Comparison of ENCODE assay signal across 23 mouse cellular contexts in the genomic region with DNA sequence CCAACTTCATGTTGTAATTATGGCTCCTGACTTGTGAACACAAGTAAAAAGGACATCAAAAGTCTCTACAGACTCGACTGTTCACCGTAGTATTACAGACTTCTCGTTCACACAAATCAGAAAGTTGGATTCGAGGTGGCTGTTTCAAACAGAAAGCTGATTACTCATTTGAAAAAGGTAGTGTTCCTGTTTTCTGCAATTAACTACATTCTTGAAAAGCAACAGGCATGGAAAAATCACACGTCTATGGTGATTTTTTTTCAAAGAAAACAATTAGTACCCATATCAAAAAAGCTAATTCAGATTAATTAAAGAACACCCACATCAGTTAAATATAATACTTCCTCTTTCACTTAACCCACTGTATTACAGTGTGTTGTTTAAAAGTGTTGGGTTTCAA.
DNase-seq lines count a peak whose midpoint lies in the region; ATAC-seq and TF ChIP-seq lines count a peak whose summit lies in the region.
"Had no signal": no experiment of that assay in that cellular context is flagged by ENCODE, and none has a peak within 500 bp of the region (broad histone marks: within the 10 kb centered on the region; RNA-seq: fewer than 3 reads in every experiment).

No protein-coding gene starts in this region.

- H3K4me3 ChIP-seq in CH12.LX (replicated peaks in 1 of 3; ENCODE audit: low read depth in 2 of 3, low read length in 2 of 3, poor library complexity in 1 of 3) (no peak overlapping the region), MEL (ENCODE audit: control insufficient read depth in 1 of 2, insufficient read depth in 1 of 2, low read depth in 2 of 2, low read length in 2 of 2) (no peak overlapping the region)

- no peak for TF ChIP-seq POLR2A in CH12.LX (IDR thresholded peaks at IDR 0.05; ENCODE audit: low read depth, low read length)
- no peak for TF ChIP-seq POLR2A in MEL (IDR thresholded peaks at IDR 0.05; ENCODE audit: control insufficient read depth in 1 of 2, insufficient read depth in 1 of 2, low read depth in 1 of 2, low read length in 2 of 2, poor library complexity in 1 of 2)

- TF ChIP-seq EP300 in CH12.LX (IDR thresholded peaks at IDR 0.05; ENCODE audit: low read length) (peak; percentile 96), MEL (IDR thresholded peaks at IDR 0.05; ENCODE audit: low read depth in 1 of 2, low read length in 2 of 2) (no peak)

- no peaks in the 10 kb centered on the region for H3K36me3 ChIP-seq in CH12.LX (replicated peaks in 1 of 2; ENCODE audit: control insufficient read depth in 1 of 2, insufficient read depth in 1 of 2, low read length in 1 of 2)
- no peaks in the 10 kb centered on the region for H3K36me3 ChIP-seq in MEL (ENCODE audit: control insufficient read depth in 1 of 2, insufficient read depth in 2 of 2, low read length in 2 of 2)
- H3K36me3 ChIP-seq: G1E had no signal

- in situ Hi-C loops in CH12.LX (cut with MboI; ENCODE audit: low pct_ligation_motif_present, low pct_unique_long_range_greater_than_20kb, low sequenced_read_pairs) = no loop called here

- DNase-seq in A20 (ENCODE audit: low read depth, low spot score) (peak; percentile 35), CH12.LX (ENCODE audit: extremely low read depth) (peak; percentile 42), MEL (ENCODE audit: low read depth, low spot score) (peak; percentile 9)
- no peak for DNase-seq in kidney, postnatal 14 days
- no peak for DNase-seq in left cerebral cortex, adult 8-10 months (ENCODE audit: low spot score in 2 of 2)
- DNase-seq: adrenal gland, adult 2 months; adrenal gland, adult 8-10 months; adrenal gland, postnatal 10 days; adrenal gland, postnatal 14 days; adrenal gland, postnatal 25 days; adrenal gland, postnatal 36 days; B cell, adult 2 months; cerebellum, adult 11 months; cerebellum, adult 11-12 months; cerebellum, adult 18-20 months; cerebellum, adult 2 months; cerebellum, adult 8-10 months; cerebellum, adult 9-10 months had no signal

- peak overlapping the region; percentile 56; the same call in 1 of the 2 replicates for H3K4me2 ChIP-seq in CH12.LX (ENCODE audit: insufficient read depth, low read depth, poor library complexity, severe bottlenecking)

- TF ChIP-seq CTCF in CH12.LX (conservative IDR thresholded peaks at IDR 0.05 in 1 of 2, IDR thresholded peaks at IDR 0.05 in 1 of 2; ENCODE audit: low read depth in 2 of 2, low read length in 2 of 2) (no peak), MEL (IDR thresholded peaks at IDR 0.05 in 2 of 3, conservative IDR thresholded peaks at IDR 0.05 in 1 of 3; ENCODE audit: control insufficient read depth in 1 of 3, insufficient read depth in 1 of 3, low read depth in 2 of 3, low read length in 3 of 3, poor library complexity in 1 of 3, severe bottlenecking in 1 of 3) (no peak)

- dilution Hi-C loops in CH12.LX (cut with MboI; ENCODE audit: extremely low pct_ligation_motif_present, extremely low pct_unique_long_range_greater_than_20kb, low sequenced_read_pairs) = no loop called here

- H3K27ac ChIP-seq in CH12.LX (ENCODE audit: insufficient read depth, low read depth) (no peak overlapping the region), MEL (ENCODE audit: control insufficient read depth, low read depth, low read length) (no peak overlapping the region)

- no peak overlapping the region for H3K9ac ChIP-seq in CH12.LX (ENCODE audit: insufficient read depth, low read depth)
- no peak overlapping the region for H3K9ac ChIP-seq in MEL (ENCODE audit: control insufficient read depth, low read depth, low read length, poor library complexity, severe bottlenecking)

- no peak for ATAC-seq in megakaryocyte-erythroid progenitor cell, adult 5-6 weeks (replicated peaks; ENCODE audit: low FRiP score, low TSS enrichment, poor library complexity, severe bottlenecking)
- ATAC-seq: activated CD4-positive, CD25-positive, alpha-beta regulatory T cell, adult 4 months; CD4-positive, CD25-positive, alpha-beta regulatory T cell, adult 4 months; Patski had no signal

- H3K27me3 ChIP-seq in CH12.LX (replicated peaks) (no peaks in the 10 kb centered on the region), MEL (ENCODE audit: control insufficient read depth in 1 of 2, insufficient read depth in 2 of 2, low read length in 2 of 2) (no peaks in the 10 kb centered on the region; a peak in 1 of 4 replicates)

- H3K4me1 ChIP-seq in CH12.LX (ENCODE audit: control insufficient read depth in 1 of 2, insufficient read depth in 2 of 2) = peaks cover 0 to 10% of the 10 kb centered on the region in 2 experiments; a peak in 1 of 4 replicates
- no peaks in the 10 kb centered on the region for H3K4me1 ChIP-seq in MEL (ENCODE audit: control insufficient read depth in 1 of 2, insufficient read depth in 2 of 2, low read length in 2 of 2)

- H3K79me2 ChIP-seq in CH12.LX (replicated peaks; ENCODE audit: control insufficient read depth, extremely low read depth, insufficient read depth, poor library complexity, severe bottlenecking) = no peaks in the 10 kb centered on the region
- H3K79me2 ChIP-seq in MEL (ENCODE audit: control insufficient read depth, insufficient read depth, low read length, poor library complexity) = no peaks in the 10 kb centered on the region

- TF ChIP-seq RAD21 in CH12.LX (IDR thresholded peaks at IDR 0.05; ENCODE audit: low read depth, low read length) = no peak
- TF ChIP-seq RAD21 in MEL (IDR thresholded peaks at IDR 0.05; ENCODE audit: low read depth, low read length) = no peak

- H3K9me3 ChIP-seq in CH12.LX (replicated peaks; ENCODE audit: low read length) (no peaks in the 10 kb centered on the region), MEL (replicated peaks; ENCODE audit: insufficient read depth, low read length) (no peaks in the 10 kb centered on the region)
- H3K9me3 ChIP-seq: G1E had no signal

TF ChIP-seq in CH12.LX, 34 proteins besides CTCF, POLR2A, EP300 and RAD21:
- TF ChIP-seq ZNF384 (IDR thresholded peaks at IDR 0.05; ENCODE audit: low read depth, low read length) (peak; percentile 78), RCOR1 (conservative IDR thresholded peaks at IDR 0.05; ENCODE audit: low read depth, low read length) (peak; percentile 81; the same call in 1 of the 2 replicates), SMC3 (IDR thresholded peaks at IDR 0.05; ENCODE audit: low read depth, low read length) (no peak), JUN (IDR thresholded peaks at IDR 0.05; ENCODE audit: insufficient read depth, low read depth, low read length) (peak; percentile 74), ETS1 (conservative IDR thresholded peaks at IDR 0.05; ENCODE audit: low read depth, low read length) (peak; percentile 25; the same call in 1 of the 2 replicates), JUND (conservative IDR thresholded peaks at IDR 0.05; ENCODE audit: low read depth, low read length) (peak; percentile 88), MYC (IDR thresholded peaks at IDR 0.05; ENCODE audit: low read depth, low read length) (no peak), BHLHE40 (IDR thresholded peaks at IDR 0.05; ENCODE audit: low read depth, low read length) (peak; percentile 44), IRF4 (IDR thresholded peaks at IDR 0.05; ENCODE audit: low read depth, low read length) (peak; percentile 93)

TF ChIP-seq in MEL, 35 proteins besides CTCF, POLR2A, EP300 and RAD21:
- TF ChIP-seq SIN3A (IDR thresholded peaks at IDR 0.05; ENCODE audit: low read length) (no peak), ZNF384 (IDR thresholded peaks at IDR 0.05; ENCODE audit: low read depth, low read length) (no peak), ETS1 (IDR thresholded peaks at IDR 0.05; ENCODE audit: low read depth, low read length) (no peak), NELFE (IDR thresholded peaks at IDR 0.05; ENCODE audit: low read depth, low read length) (no peak), MXI1 (IDR thresholded peaks at IDR 0.05; ENCODE audit: low read depth, low read length) (no peak)

Comparison
In these comparisons a context has a peak if more than half of its experiments do, and no peak if none do; other contexts are left out.
1. DNase-seq: peak in A20 (single experiment), CH12.LX (single experiment) and MEL (single experiment); none in kidney, postnatal 14 days (single experiment) and left cerebral cortex, adult 8-10 months (0 of 2).